Mouse (Mus musculus): ENCODE data around the gene Gm9045.
"Not testable (repeated sequence)": the region's sequence is repeated elsewhere in the genome, so short reads cannot be mapped to it uniquely, and the experiment has no call there.

- not testable (repeated sequence) for TF ChIP-seq CTCF (IDR thresholded peaks at IDR 0.05); EP300 (IDR thresholded peaks at IDR 0.05; ENCODE audit: insufficient read depth, low read depth, low read length); POLR2A (IDR thresholded peaks at IDR 0.05; ENCODE audit: insufficient read depth, low read depth, low read length)
These were observed 16.4 kb upstream of the Gm9045 start, which contains the start of gene Gm9049 for GRCm38 (mm10) chr10:118354005-118354404.

All from heart, adult 2 months (tissue).